Mouse (Mus musculus): ENCODE measurements around the gene Cobl. TPM values are rescaled to one million over a fixed set of nuclear protein-coding genes. Genes with fewer than 3 reads are reported as not detected.

Cobl gene
- total RNA-seq, 2 experiments from 2014 or later = 8.9 to 12.2 TPM

DNA sequence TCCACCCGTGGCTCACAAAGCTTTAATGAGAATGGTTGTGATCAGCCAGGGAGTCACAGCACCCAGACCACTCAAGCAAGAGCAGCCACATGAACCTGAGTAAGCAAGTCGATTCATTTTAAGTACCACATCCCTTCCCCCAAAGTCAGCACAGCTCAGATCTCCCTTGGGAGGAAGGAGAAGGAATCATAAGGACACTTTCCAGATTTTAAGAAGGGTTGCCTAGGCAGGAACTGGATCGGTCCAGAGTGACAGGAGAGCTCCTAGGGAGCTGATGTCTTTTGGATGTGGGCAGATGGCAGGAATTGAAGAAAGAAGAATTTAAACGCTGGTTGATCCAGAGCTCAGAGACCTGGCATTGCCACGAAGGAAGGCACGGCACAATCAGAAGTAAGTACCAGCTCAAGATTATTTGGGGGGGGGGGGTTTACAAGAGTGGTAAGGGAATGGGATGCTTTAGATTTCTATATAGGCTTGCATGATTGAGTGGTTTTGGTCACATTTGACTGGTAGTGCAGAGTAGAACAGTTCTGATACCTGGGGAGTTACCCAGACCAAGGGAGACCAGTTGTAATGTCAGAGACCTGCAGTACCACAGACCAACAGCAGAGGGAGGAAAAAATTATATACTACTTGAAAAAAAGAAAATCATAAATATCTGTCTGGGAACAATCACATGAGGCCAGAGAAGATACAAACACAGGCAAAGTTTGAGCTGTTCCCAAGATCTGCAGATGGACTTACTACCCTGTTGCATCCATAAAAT lies 150.3 kb downstream of the Cobl start:
- no peak for DNase-seq (ENCODE audit: low spot score in 2 of 2)

DNA sequence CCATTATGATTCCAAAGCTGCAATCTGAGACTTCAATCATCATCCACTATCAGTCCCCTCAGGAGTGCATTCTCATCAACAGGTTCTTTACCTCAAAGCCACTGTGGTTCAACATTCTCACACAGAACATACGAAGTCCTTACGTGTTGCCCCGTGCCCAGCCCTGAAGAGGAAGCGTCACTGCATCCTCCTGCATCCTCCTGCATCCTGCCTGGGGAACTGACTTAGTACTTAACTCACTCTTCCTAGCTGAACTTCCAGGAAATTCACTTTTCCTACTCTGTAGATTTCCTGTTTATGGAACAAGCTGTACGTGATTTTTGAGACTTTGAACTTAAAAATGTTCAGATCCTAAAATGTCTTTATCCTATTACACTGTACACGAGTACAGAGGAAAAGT lies 153.3 kb downstream of the Cobl start:
- DNase-seq (ENCODE audit: low spot score in 2 of 2) = no peak

DNA sequence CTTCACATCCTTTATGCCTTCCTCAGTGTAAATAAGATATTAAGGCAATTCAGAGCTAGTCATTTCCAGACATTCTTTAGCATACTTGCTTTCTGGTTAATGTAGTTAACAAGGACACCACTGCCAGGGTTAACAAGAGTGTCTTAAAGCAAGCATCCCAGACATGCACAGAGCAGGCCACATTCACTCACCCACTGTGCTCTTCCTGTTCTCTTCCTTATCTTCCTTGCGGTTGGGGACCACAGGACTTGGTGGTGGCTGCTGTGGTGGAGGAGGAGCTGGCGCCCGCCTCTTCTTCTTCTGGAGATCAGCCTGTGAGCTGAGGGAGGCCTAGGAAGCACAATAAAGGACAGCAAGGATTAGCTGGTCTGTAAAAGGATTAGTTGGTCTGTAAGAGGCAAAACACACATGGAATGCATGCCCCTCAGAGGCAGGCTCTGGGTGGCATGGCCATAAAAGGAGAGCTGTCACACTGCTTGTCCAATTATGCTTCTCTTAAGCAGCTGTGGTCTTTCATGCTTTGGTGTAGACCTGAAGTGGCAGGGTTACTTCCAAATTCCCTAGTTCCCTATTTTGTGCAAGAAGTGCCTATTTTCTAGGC lies 155.2 kb downstream of the Cobl start:
- no peak for DNase-seq (ENCODE audit: low spot score in 2 of 2)

DNA sequence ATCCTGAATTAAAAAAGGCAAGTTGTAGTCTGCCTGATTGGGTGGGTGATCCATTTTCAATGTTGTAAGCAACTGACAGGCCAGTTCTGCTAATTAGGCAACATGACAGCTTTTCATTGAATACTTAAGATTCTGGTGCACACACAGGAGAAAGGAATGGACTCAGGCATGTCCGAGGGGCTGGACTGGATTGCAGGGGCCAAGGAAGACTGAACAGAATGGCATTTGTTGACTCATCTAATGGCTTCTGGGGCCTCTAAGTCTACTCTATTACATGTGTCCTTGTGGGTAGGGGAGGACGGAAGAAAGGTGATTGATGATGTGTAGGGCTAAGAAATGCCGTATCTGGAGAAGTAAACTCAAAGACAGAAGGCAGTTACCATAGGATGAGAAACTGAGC lies 159.9 kb downstream of the Cobl start:
- no peak for DNase-seq (ENCODE audit: low spot score in 2 of 2)

DNA sequence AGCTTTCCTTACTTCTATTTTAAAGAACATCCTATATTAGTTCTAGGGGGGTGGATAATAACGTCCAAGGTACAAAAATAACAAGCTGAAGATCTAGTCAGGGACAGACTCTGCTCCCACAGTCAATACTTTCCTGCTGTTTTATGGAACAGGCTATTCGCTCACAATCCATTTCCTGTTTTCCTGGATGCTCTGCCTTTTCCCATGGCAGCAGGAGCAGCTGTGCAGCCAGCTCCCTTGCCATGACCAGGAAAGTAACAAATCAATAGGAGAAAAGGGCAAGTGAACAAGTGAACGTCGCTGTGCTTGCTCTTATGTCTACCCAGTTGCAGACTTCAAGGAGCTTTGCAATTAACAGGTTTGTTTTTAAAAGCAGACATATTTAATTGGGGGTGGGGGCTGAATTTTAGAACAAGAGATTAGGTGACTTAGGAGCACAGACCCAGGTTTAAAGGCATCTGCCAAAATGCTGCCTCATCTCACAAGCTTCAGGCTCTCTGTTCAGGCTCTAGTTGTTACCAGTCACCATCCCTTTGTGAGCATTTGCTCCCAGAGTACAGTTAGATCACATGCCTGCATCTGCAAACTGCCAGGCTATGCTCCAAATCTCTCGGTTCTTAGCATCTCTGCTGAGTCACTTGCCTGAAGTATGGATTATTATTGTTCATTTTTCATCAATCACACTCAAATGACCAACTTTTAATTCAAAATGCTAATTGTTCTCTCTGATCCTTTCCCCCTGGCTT lies 164.9 kb downstream of the Cobl start:
- DNase-seq (ENCODE audit: low spot score in 2 of 2) = no peak

DNA sequence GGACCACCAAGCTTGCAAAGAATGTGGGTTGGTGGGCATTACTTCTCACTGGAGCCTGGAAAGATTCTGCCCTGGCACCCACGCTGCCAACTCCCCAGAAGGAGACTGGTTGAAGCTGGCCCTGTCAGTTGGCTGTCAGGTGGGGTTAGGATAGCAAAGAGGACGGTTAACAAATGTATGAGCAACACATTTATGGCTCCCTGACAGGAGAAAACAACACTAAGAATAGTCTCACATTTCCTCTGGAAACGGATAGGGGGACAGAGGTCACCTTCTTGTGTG lies 173.2 kb downstream of the Cobl start:
- no peak for DNase-seq (ENCODE audit: low spot score in 2 of 2)

DNA sequence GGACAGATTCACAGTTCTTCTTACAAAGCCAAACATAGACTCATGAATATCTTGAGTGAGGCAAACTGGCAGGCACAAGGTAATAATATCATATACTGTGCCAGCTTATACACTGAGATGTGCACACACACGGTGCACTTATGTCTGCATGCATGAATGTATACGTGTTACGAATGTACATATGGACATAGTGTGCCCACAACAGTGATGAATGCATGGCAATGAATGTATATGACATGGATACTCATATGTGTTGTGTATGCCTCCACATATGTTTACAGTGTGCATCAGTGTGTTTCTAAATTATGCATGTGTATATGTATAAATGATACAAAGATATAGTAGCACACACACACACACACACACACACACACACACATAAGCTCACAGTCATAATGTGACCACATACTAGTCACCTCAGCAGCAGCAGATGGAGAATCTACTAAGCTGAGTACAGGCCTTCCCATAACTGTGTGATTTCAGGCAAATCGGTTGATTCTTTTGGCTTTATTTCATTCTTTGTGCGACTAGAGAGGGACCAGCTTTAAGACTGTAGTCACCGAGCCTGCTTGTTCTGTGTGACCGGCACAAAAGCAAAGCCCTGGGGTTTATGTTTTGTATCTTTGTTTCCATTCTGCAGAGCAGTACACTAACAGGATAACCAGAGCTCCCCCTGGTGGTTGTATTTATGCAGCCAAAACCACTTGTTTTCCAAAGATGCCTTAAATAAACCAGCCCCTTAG lies 173.7 kb downstream of the Cobl start:
- peak; percentile 70 for DNase-seq (ENCODE audit: low spot score in 2 of 2)

DNA sequence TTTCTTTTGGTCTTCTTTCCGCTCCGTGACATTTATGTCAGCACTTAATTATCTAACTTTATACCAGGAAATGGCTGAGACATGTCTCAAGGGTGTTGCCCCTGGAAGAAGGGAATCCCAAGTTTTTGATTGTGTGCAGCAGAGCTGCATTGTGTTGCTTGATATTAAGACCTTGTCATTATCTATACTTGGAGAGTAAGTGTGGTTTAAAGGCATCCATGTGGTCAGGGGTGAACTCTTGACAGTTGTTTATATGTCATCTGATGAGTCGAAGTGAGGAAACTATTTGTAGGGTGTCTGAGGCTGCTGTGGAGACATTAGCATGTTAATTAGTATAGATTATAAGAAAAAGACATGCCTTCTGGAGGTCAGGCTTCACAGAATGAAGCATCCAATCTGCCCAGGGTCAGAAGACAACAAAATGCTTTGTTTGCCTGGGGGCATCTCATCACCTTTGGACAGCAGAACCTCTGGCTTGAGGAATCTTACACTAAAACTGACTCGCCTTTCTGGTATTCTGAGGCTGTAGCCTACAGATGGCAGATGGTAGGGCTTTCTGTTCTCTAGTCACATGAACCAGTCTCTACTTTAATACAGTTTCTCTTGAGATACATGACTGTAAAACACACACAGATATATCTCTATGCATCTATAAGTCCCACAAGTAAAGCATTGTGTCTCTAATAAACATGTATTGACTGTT lies 179.3 kb downstream of the Cobl start:
- DNase-seq (ENCODE audit: low spot score in 2 of 2) = no peak

DNA sequence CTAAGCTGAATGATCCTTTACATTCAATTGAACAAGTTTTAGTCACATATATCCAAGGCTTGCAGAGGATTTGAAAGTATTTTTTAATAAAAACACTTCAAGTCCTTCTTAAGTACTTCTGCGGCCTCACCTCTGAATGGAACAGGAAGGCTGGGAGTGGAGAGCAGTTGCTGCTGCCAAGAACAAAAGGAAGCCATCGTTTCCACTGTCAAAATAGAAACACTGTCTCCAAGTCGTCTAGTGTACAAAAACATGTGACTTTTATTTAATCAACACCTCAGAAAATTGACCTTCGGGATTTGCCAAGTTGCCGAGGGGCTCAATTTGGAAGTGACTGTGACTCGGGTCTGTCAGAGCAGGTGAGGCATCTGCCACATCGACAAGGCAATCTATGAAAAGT lies 184.0 kb downstream of the Cobl start:
- no peak for DNase-seq (ENCODE audit: low spot score in 2 of 2)

DNA sequence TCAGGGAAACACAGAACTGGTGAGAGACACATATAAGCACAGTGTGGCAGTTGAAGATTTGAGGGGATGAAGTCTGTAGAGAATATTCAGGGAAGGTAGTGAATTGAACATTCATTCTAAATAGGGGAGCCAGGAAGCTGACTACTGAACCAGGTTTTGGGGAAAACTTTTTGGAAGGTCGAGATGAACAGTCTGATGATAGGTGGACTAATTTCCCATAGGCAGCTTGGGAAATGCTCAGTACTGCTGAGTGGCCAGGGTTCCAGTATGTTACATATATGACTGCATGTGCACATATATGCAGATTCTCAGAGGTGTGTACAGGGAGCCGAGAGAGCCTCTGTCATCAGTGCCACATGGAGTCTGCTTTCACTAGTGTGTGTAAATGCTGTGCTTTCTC lies 190.5 kb downstream of the Cobl start:
- DNase-seq (ENCODE audit: low spot score in 2 of 2) = no peak

DNA sequence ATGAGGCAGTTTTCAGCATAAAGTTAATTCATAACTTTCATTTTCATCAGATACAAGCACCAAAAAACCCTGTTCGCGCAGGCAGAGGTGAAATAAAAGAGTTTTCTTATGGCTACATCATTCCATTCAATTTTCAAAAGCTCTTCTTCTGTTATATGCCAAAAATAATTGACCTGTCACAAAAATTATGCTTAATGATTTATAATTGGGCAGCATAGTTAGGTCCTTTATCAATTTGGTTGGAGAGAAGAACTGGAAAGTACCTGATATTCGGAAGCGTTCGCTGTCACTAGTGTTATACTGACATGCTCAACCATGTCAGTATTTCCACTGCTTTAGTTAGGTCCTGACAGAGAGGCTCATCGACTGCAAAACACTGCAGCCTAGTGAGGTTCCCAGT lies 191.0 kb downstream of the Cobl start:
- DNase-seq (ENCODE audit: low spot score in 2 of 2) = no peak

DNA sequence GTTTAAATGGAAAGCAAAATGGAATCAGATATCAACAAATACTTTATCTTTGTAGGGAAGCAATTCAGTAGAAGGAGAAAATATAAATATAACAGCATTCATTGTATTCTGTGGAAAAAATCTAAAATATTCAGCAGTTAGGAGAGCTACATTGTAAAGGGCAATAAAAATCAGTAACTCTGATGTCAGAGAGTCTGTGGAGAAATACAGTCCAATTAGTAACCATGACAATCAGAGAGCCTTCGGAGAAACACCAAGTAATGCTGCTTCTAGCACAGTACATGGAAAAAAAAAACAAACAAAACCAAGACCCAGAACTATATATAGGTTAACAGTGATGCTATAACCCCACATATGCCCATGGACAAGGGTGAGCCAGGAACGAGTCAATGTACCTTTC lies 206.3 kb downstream of the Cobl start:
- no peak for DNase-seq (ENCODE audit: low spot score in 2 of 2)

DNA sequence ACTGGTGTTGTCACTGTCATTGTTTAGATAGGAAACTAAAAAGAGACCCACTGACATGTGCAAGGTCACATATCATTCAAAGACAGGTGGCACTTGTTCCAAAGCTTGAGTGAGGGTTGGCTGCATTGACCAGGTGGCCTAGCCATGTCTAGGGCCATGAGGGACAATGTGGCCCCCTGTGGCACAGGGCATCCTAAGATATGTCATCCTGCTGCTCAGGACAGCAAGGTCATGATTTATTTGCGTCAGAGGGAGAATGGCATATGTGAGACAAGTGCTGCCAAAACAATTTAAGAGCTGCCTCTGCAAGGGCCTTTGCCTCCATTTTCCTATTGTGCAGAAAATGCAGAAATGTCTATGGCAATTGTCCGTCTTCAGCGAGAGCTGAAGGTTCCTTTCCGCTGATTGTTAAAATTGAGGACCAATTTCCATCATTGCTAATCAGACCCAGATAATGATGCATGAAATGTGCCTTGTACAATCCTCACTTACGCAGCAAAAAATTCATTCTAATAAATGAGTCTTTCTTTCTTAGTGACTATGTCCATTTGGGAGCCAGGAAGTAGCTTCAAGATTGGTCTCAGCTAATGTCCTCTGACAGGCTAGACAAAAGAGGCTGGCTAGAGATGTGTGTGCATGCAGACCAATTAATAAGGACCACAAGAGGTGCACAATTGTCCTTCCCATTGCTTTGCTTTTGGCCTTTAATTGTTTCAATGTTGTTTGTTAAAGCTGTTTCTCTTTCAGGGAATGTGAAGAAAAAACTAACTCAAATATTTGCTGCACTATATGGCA lies 207.2 kb downstream of the Cobl start:
- no peak for DNase-seq (ENCODE audit: low spot score in 2 of 2)

DNA sequence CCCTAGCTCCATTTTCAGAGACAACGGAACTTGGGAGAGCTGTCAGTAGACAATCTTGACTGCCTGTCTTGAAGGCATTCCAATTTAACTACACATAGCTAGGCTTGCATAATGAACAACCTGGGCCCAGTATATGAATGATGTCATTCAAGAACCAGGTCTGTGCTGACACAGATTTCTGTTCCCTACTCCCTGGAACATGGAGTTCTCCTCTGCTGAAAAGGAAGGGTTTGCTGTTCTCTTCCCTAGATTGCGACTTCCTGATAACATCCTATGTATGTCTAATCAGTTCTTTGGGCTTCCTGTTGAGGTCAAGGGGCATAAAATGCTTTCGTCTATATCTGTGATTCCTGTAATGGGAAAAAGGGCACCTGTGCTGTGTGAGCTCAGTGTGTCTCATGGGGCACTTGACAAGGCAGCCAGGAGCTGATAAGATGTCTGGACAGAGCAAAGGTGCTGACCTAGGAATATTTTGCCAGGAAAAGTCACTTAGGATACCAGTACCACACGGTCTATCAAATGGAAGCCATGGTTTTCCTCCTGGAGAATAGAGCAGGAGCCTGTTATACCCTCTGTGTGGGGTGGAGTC lies 219.3 kb downstream of the Cobl start:
- DNase-seq (ENCODE audit: low spot score in 2 of 2) = no peak

DNA sequence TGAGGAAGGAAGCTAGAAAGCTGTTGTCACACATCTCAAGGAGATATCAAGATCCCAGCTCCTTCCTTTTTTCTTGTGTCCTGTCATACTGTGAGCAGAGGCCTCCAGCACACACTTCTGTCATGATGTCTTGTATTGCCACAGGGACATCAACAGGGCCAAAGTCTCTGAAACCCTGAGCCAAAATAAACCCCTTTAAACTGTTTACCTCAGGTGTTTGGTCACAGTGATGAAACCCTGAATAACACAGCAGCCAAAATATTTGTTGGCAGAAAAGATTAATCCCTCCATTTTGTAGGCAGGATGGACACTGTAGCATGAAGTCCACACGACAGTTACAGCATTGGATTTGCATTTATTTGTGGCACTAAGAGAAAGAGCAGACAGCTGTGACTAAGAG lies 228.4 kb downstream of the Cobl start:
- DNase-seq (ENCODE audit: low spot score in 2 of 2) = no peak

DNA sequence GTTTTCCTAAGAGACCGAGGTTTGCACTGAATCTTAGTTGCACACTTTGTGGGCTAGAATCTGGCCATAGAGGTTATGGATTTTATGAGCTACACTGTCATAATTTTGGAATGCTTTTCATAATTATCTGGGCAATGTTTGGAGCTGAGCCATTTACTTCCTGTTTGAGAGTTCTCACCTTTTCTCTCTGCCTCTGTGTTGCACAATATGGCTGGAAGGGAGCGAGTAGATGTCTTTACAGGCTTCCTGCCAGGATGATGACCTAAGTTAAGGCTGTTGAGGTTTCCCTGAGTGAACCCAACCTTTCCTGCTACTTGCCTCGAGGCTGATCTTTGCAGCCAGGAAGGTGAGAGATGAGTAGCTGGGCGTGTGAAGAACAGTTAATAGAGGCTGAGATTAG lies 229.9 kb downstream of the Cobl start:
- no peak for DNase-seq (ENCODE audit: low spot score in 2 of 2)

DNA sequence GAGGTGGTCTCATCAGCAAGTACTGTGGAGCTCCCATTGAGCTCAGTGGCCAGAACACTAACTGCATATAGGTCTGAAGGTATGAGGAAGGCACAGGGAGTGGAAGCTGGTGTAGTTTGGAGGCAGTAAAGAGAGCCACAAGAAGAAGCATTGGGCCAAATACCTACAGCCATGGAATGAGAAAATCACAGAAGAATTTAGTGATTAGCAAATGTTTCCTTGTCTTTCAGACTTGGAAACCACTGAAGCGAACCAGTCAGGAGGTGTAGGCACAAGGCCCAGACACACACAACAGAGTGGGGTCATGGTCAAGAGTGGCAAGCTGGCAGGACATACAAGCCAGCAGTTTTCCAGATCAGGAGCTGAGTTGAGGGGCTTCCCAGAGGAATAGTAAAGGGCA lies 230.6 kb downstream of the Cobl start:
- no peak for DNase-seq (ENCODE audit: low spot score in 2 of 2)

DNA sequence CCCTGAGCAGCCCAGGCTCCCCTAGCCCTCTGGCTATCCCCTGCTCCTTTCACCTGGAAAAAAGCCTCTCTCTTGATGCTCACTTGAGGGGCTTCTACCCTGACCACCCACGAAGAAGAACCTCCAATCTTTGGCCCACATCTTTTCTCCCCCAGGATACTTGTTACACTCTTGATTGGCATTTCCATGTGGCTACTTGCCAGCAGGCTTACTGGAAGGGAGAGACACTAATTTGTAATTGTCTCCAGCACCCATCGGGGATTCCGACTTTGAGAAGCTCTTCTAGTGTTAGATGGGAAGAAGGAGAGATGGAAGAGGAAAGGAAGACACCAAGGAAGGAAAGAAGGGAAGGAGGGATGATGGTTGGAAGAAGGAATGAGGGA lies 232.0 kb downstream of the Cobl start:
- DNase-seq (ENCODE audit: low spot score in 2 of 2) = no peak

DNA sequence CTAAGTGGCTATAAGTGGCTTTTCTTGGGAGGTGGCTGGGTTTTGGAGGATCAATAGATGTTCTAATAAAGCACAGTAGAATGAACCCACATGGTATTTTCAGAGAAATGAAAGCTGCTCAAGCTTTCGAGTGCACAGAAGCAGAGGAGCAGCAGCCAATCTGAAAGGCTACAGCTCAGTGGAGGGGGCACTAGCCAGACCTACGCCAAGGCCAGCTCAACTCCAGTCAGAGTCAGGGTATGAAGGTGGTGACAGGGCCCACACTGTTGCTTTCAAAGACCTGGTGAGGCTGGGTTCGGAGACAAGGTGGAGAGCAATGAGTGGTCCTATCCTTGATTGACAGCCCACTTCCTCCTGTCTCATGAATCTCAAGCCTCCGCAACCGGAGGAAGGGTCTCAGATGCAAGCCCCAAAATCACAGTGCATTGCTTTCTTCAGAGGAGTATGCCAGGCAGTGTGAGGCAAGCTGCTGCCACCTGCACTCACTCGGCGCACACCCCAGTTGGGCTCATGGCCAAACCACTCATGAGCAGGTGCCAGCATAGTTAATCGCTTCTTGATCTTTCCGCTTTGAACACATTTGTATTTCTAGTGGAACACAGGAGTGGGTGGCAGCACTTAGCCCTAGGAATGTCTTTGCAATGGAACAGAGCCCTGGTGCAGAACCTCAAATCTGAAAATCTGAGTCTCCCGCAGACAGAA lies 232.6 kb downstream of the Cobl start:
- DNase-seq (ENCODE audit: low spot score in 2 of 2) = peak; percentile 53 to 77

Data from layer of hippocampus, postnatal 14 days (tissue).